Mouse (Mus musculus): ENCODE measurements around the gene Mab21l3.
A peak's percentile ranks its signal among the peaks of the same experiment; 100 is the strongest.
"Not testable (repeated sequence)": the region's sequence is repeated elsewhere in the genome, so short reads cannot be mapped to it uniquely, and the experiment has no call there.

The Mab21l3 gene

GRCm38 (mm10) chr3:101842372-101843094 lies 6.2 kb downstream of the Mab21l3 start:
- DNase-seq (ENCODE audit: low spot score in 2 of 2), result no peak

GRCm38 (mm10) chr3:101839327-101839726 lies 9.4 kb downstream of the Mab21l3 start:
- no peak for DNase-seq (ENCODE audit: low spot score in 2 of 2)

- no peak for DNase-seq (ENCODE audit: low spot score in 2 of 2)
These were observed 11.8 kb downstream of the Mab21l3 start for GRCm38 (mm10) chr3:101836971-101837370.

- DNase-seq (ENCODE audit: low spot score in 2 of 2), result no peak
These were observed 12.2 kb downstream of the Mab21l3 start for GRCm38 (mm10) chr3:101836532-101836931.

GRCm38 (mm10) chr3:101836045-101836444 lies 12.7 kb downstream of the Mab21l3 start:
- peak; percentile 60 to 73 for DNase-seq (ENCODE audit: low spot score in 2 of 2)

GRCm38 (mm10) chr3:101831189-101831858 lies 17.4 kb downstream of the Mab21l3 start:
- no peak for DNase-seq (ENCODE audit: low spot score in 2 of 2)

GRCm38 (mm10) chr3:101829881-101830616 lies 18.7 kb downstream of the Mab21l3 start:
- DNase-seq (ENCODE audit: low spot score in 2 of 2), result no peak

- no peak for DNase-seq (ENCODE audit: low spot score in 2 of 2)
These were observed 20.2 kb downstream of the Mab21l3 start for GRCm38 (mm10) chr3:101828595-101828994.

GRCm38 (mm10) chr3:101827220-101827715 lies 21.5 kb downstream of the Mab21l3 start:
- DNase-seq (ENCODE audit: low spot score in 2 of 2), result no peak

GRCm38 (mm10) chr3:101824338-101824737 lies 24.4 kb downstream of the Mab21l3 start:
- no peak for DNase-seq (ENCODE audit: low spot score in 2 of 2)

GRCm38 (mm10) chr3:101822052-101822451 lies 26.7 kb downstream of the Mab21l3 start:
- no peak for DNase-seq (ENCODE audit: low spot score in 2 of 2)

GRCm38 (mm10) chr3:101820708-101821107 lies 28.1 kb downstream of the Mab21l3 start:
- DNase-seq (ENCODE audit: low spot score in 2 of 2), result not testable (repeated sequence)

- DNase-seq (ENCODE audit: low spot score in 2 of 2), result no peak
These were observed 32.8 kb downstream of the Mab21l3 start for GRCm38 (mm10) chr3:101816006-101816405.

GRCm38 (mm10) chr3:101814790-101815189 lies 34.0 kb downstream of the Mab21l3 start:
- DNase-seq (ENCODE audit: low spot score in 2 of 2), result no peak

- peak; percentile 43 to 51 for DNase-seq (ENCODE audit: low spot score in 2 of 2)
These were observed 36.3 kb downstream of the Mab21l3 start for GRCm38 (mm10) chr3:101812341-101812962.

GRCm38 (mm10) chr3:101811931-101812330 lies 36.8 kb downstream of the Mab21l3 start:
- DNase-seq (ENCODE audit: low spot score in 2 of 2), result no peak

- DNase-seq (ENCODE audit: low spot score in 2 of 2), result no peak
These were observed 41.1 kb downstream of the Mab21l3 start for GRCm38 (mm10) chr3:101807646-101808045.

GRCm38 (mm10) chr3:101806941-101807340 lies 41.8 kb downstream of the Mab21l3 start:
- DNase-seq (ENCODE audit: low spot score in 2 of 2), result no peak

- DNase-seq (ENCODE audit: low spot score in 2 of 2), result peak; percentile 82 to 88
These were observed 42.6 kb downstream of the Mab21l3 start for GRCm38 (mm10) chr3:101806149-101806548.

- DNase-seq (ENCODE audit: low spot score in 2 of 2), result no peak
These were observed 43.2 kb downstream of the Mab21l3 start for GRCm38 (mm10) chr3:101805562-101806004.

GRCm38 (mm10) chr3:101804971-101805561 lies 43.7 kb downstream of the Mab21l3 start:
- DNase-seq (ENCODE audit: low spot score in 2 of 2), result no peak
